Mouse (Mus musculus) stomach, postnatal 0 days (tissue): ENCODE results near the gene Exosc2. TPM values are rescaled to one million over a fixed set of nuclear protein-coding genes. Genes with fewer than 3 reads are reported as not detected.

Source experiments
- ATAC-seq: fragments of 200-750 bp; cut with Nextera tagmentation; 2 replicates; pipeline ENCODE4 v1.8.0; 2017; ENCODE audit not compliant: low FRiP score, low TSS enrichment
- DNase-seq: peaks from one replicate; pipeline ENCODE4 v3.0.0-alpha.2; 2016; ENCODE audit warnings: low spot score
- H3K27ac ChIP-seq: fragments of 300-500 bp; sonication (generic); replicated peaks from 2 replicates; pipeline ENCODE4 v1.5.1; 2014; ENCODE audit warnings: mild to moderate bottlenecking, control low read depth
- H3K27me3 ChIP-seq: fragments of 300-500 bp; sonication (generic); 2 replicates; pipeline ENCODE4 v1.6.1; 2014; ENCODE audit warnings: low read length; ENCODE audit not compliant: control insufficient read depth, insufficient read depth
- H3K36me3 ChIP-seq: fragments of 300-500 bp; sonication (generic); 2 replicates; pipeline ENCODE4 v1.6.1; 2014; ENCODE audit warnings: low read length, mixed read lengths; ENCODE audit not compliant: control insufficient read depth, insufficient read depth
- H3K4me1 ChIP-seq: fragments of 300-500 bp; sonication (generic); replicated peaks from 2 replicates; pipeline ENCODE4 v1.6.1; 2014; ENCODE audit warnings: antibody characterized with exemption; ENCODE audit not compliant: control insufficient read depth, insufficient read depth
- H3K4me2 ChIP-seq: fragments of 300-500 bp; sonication (generic); replicated peaks from 2 replicates; pipeline ENCODE4 v1.6.1; 2014; ENCODE audit warnings: low read depth, mild to moderate bottlenecking, control low read depth, moderate library complexity
- H3K4me3 ChIP-seq: fragments of 300-500 bp; sonication (generic); 2 replicates; pipeline ENCODE4 v1.5.1; 2014; ENCODE audit warnings: low read depth, low read length, control low read depth
- H3K9ac ChIP-seq: fragments of 300-500 bp; sonication (generic); 2 replicates; pipeline ENCODE4 v1.6.1; 2014; ENCODE audit warnings: mild to moderate bottlenecking, low read length, control low read depth, mixed read lengths
- H3K9me3 ChIP-seq: fragments of 300-500 bp; sonication (generic); 2 replicates; pipeline ENCODE4 v1.6.1; 2016; ENCODE audit warnings: low read length; ENCODE audit not compliant: control insufficient read depth
- CTCF ChIP-seq: IDR thresholded peaks from 2 replicates; pipeline ENCODE4 v1.5.1; 2016; ENCODE audit warnings: antibody characterized with exemption, low read depth, mild to moderate bottlenecking, moderate library complexity
- EP300 ChIP-seq: optimal IDR thresholded peaks from 2 replicates; pipeline ENCODE3; 2016; ENCODE audit warnings: antibody characterized with exemption
- WGBS: fragments of 180-500 bp; shearing (Covaris S2); extraction: QIAGEN DNeasy Blood & Tissue Kit; methylation state at CpG from one replicate; pipeline ENCODE4 v1.1.7; 2014; 5-methylcytosine and 5-hydroxymethylcytosine counted together
- polyA plus RNA-seq: library from polyadenylated mRNA; unstranded; fragments of >200 nt; fragmentation: Nextera tagmentation; extraction: Ambion mirVana; gene quantifications from 2 replicates; pipeline ENCODE4 v1.2.1, GENCODE M21; 2015

The Exosc2 gene
- polyA plus RNA-seq, 1 experiment from 2014 or later, result 22.2 TPM

- DNase-seq (no peak), ATAC-seq (no peak)
- no peak for TF ChIP-seq CTCF
- 0 out of 2 replicates have a peak, but pooled peaks cover 2% of the 10 kb centered on the region for H3K4me1 ChIP-seq
- H3K9me3 ChIP-seq, result no peaks in the 10 kb centered on the region
- no peak overlapping the region for H3K9ac ChIP-seq
- peak overlapping the region; percentile 45 for H3K27ac ChIP-seq
- H3K36me3 ChIP-seq, result no peaks in the 10 kb centered on the region
- H3K4me2 ChIP-seq, result no peak overlapping the region
- 62% methylated on average over 9 of the region's 9 CpGs for WGBS
- no peak overlapping the region for H3K4me3 ChIP-seq
- H3K27me3 ChIP-seq, result no peaks in the 10 kb centered on the region
Measured at GRCm38 (mm10) chr2:31727576-31728277, 57.2 kb downstream of the Exosc2 start.

- DNase-seq (no peak), ATAC-seq (no peak)
- WGBS, result 84% methylated on average over 5 of the region's 5 CpGs
- Histone ChIP-seq H3K9me3 (no peaks in the 10 kb centered on the region), H3K27me3 (no peaks in the 10 kb centered on the region), H3K36me3 (no peaks in the 10 kb centered on the region), H3K4me2 (no peak overlapping the region), H3K27ac (no peak overlapping the region), H3K9ac (no peak overlapping the region), H3K4me3 (no peak overlapping the region), H3K4me1 (0 out of 2 replicates have a peak, but pooled peaks cover 2% of the 10 kb centered on the region)
- TF ChIP-seq CTCF (no peak), EP300 (no peak)
Measured at GRCm38 (mm10) chr2:31730640-31731039, 60.1 kb downstream of the Exosc2 start.

Other genes with a start within 250 kb of the Exosc2 start
- gene Ass1, start 200.5 kb upstream of the Exosc2 start, polyA plus RNA-seq, result 34.3 and 35.4 TPM in 2 replicates
- 45.5 and 50.2 TPM in 2 replicates for gene Fubp3, start 98.1 kb upstream of the Exosc2 start, polyA plus RNA-seq
- not detected in 2 replicates for gene Prdm12, start 30.7 kb upstream of the Exosc2 start, polyA plus RNA-seq
- 11.1 and 11.5 TPM in 2 replicates for gene Abl1, start 17.7 kb downstream of the Exosc2 start, polyA plus RNA-seq
- 0.08 and 0.10 TPM in 2 replicates for gene Qrfp, start 139.9 kb downstream of the Exosc2 start, polyA plus RNA-seq
- gene Fibcd1, start 175.3 kb downstream of the Exosc2 start, polyA plus RNA-seq, result 0.08 and 0.17 TPM in 2 replicates
- 0.79 and 0.80 TPM in 2 replicates for gene Lamc3, start 216.6 kb downstream of the Exosc2 start, polyA plus RNA-seq